Mouse (Mus musculus) limb, embryonic 11.5 days (tissue): ENCODE results near the gene Srf. TPM values are rescaled to one million over a fixed set of nuclear protein-coding genes. Genes with fewer than 3 reads are reported as not detected.

Experiments used
- ATAC-seq: fragments of 200-750 bp; cut with Nextera tagmentation; 2 replicates; pipeline ENCODE4 v1.8.0; 2017; ENCODE audit warnings: low read depth; ENCODE audit not compliant: insufficient number of reproducible peaks, low FRiP score, low TSS enrichment
- DNase-seq: peaks from one replicate; pipeline ENCODE4 v3.0.0-alpha.2; 2015; ENCODE audit warnings: low spot score
- H3K27ac ChIP-seq: fragments of 300-500 bp; sonication (generic); replicated peaks from 2 replicates; pipeline ENCODE4 v1.5.1; 2014; ENCODE audit warnings: low read depth, mild to moderate bottlenecking, low read length
- H3K27me3 ChIP-seq: fragments of 300-500 bp; sonication (generic); 2 replicates; pipeline ENCODE4 v1.6.1; 2014; ENCODE audit warnings: mild to moderate bottlenecking, low read length, mixed read lengths; ENCODE audit not compliant: control insufficient read depth, insufficient read depth
- H3K36me3 ChIP-seq: fragments of 300-500 bp; sonication (generic); 2 replicates; pipeline ENCODE4 v1.6.1; 2014; ENCODE audit warnings: mild to moderate bottlenecking, low read length, moderate library complexity, mixed read lengths; ENCODE audit not compliant: control insufficient read depth, insufficient read depth
- H3K4me1 ChIP-seq: fragments of 300-500 bp; sonication (generic); 2 replicates; pipeline ENCODE4 v1.6.1; 2014; ENCODE audit warnings: low read length, mixed read lengths; ENCODE audit not compliant: control insufficient read depth, insufficient read depth
- H3K4me2 ChIP-seq: fragments of 300-500 bp; sonication (generic); 2 replicates; pipeline ENCODE4 v1.6.1; 2014; ENCODE audit warnings: low read depth, mild to moderate bottlenecking, moderate library complexity; ENCODE audit not compliant: severe bottlenecking
- H3K4me3 ChIP-seq: fragments of 300-500 bp; sonication (generic); 2 replicates; pipeline ENCODE4 v1.5.1; 2014; ENCODE audit warnings: low read depth, low read length
- H3K9ac ChIP-seq: fragments of 300-500 bp; sonication (generic); 2 replicates; pipeline ENCODE4 v1.6.1; 2014; ENCODE audit warnings: mild to moderate bottlenecking, low read length
- H3K9me3 ChIP-seq: fragments of 300-500 bp; sonication (generic); 2 replicates; pipeline ENCODE4 v1.6.1; 2016; ENCODE audit warnings: low read length; ENCODE audit not compliant: control insufficient read depth
- WGBS: fragments of 180-500 bp; shearing (Covaris S2); extraction: QIAGEN DNeasy Blood & Tissue Kit; methylation state at CpG from one replicate; pipeline ENCODE4 v1.1.7; 2014; 5-methylcytosine and 5-hydroxymethylcytosine counted together
- polyA plus RNA-seq: library from polyadenylated mRNA; unstranded; fragments of >200 nt; fragmentation: Nextera tagmentation; extraction: Ambion mirVana; gene quantifications from 2 replicates; pipeline ENCODE4 v1.2.1, GENCODE M21; 2014

Gene Srf
- polyA plus RNA-seq, 1 experiment from 2014 or later = 8.3 TPM

- Histone ChIP-seq H3K27me3 (no peaks in the 10 kb centered on the region), H3K4me3 (no peak overlapping the region), H3K4me2 (no peak overlapping the region; the same call in 1 of the 2 replicates), H3K9me3 (no peaks in the 10 kb centered on the region), H3K36me3 (peaks cover 2% of the 10 kb centered on the region; the same call in 1 of the 2 replicates), H3K4me1 (peaks cover 12% of the 10 kb centered on the region), H3K27ac (peak overlapping the region; percentile 70), H3K9ac (no peak overlapping the region; the same call in 1 of the 2 replicates)
- ATAC-seq (peak; percentile 74), DNase-seq (peak; percentile 56)
- WGBS = 7% methylated on average over 9 of the region's 9 CpGs
These were observed 38.6 kb upstream of the Srf start for GRCm38 (mm10) chr17:46594606-46595005.

- 93% methylated on average over 4 of the region's 4 CpGs for WGBS
- Histone ChIP-seq H3K27ac (no peak overlapping the region), H3K36me3 (peaks cover 5% of the 10 kb centered on the region; the same call in 1 of the 2 replicates)
These were observed 37.1 kb upstream of the Srf start for GRCm38 (mm10) chr17:46593124-46593523.

DNA sequence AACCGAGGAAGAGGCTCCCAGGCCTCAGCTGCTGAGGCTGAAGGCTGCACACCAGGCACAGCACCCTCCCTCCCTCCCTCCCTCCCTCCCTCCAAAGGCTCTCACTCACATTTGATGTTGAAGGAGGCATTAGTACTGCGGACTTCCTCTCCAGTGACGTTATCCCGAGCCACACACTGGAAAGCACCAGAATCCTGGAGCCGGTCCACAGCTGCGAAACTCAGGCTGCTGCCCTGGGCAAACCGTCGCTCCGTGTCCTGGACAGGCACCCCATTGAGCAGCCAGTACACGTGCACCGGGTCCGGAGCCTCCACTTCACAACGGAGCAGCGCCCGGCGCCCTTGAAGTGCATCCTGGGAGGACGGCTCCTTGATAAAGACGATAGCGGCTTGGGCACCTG lies 35.4 kb upstream of the Srf start:
- 84% methylated on average over 19 of the region's 19 CpGs for WGBS
- Histone ChIP-seq H3K9me3 (no peaks in the 10 kb centered on the region), H3K9ac (no peak overlapping the region), H3K4me2 (no peak overlapping the region), H3K4me1 (peaks cover 12% of the 10 kb centered on the region), H3K4me3 (no peak overlapping the region), H3K27ac (no peak overlapping the region), H3K36me3 (peaks cover 12% of the 10 kb centered on the region), H3K27me3 (no peaks in the 10 kb centered on the region)
- DNase-seq = no peak
- ATAC-seq = no peak

More at GRCm38 (mm10) chr17:46593124-46593523, 37.1 kb upstream of the Srf start:
- Histone ChIP-seq H3K27me3 (no peaks in the 10 kb centered on the region), H3K4me2 (no peak overlapping the region), H3K4me1 (peaks cover 12% of the 10 kb centered on the region), H3K4me3 (no peak overlapping the region), H3K9me3 (no peaks in the 10 kb centered on the region), H3K9ac (no peak overlapping the region)
- ATAC-seq (no peak), DNase-seq (no peak)

DNA sequence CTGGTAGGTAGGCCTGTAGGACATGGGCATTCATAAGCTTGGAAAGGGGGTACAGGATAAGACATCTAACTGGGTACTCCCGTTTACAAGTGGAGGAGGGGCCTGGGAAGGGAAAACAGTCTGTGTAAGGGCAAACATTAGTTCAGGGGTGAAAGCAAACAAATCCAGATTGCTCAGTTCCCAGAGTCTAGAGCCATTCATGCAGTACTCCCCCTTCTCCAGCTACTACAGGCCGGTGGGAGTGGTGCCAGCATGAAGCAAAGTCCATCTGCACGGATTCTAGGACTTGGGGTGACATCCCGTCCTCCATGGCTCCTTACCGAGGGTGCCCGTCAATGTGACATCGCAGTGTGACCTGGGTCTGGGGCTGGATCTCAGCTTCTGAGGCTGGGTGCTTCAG lies 34.5 kb upstream of the Srf start:
- no peak overlapping the region for H3K4me2 ChIP-seq
- H3K27me3 ChIP-seq = no peaks in the 10 kb centered on the region
- DNase-seq (no peak), ATAC-seq (no peak)
- WGBS = 95% methylated on average over 7 of the region's 7 CpGs
- no peak overlapping the region for H3K4me3 ChIP-seq
- H3K27ac ChIP-seq = no peak overlapping the region
- peaks cover 12% of the 10 kb centered on the region for H3K4me1 ChIP-seq
- peaks cover 18% of the 10 kb centered on the region for H3K36me3 ChIP-seq
- no peaks in the 10 kb centered on the region for H3K9me3 ChIP-seq
- H3K9ac ChIP-seq = no peak overlapping the region

DNA sequence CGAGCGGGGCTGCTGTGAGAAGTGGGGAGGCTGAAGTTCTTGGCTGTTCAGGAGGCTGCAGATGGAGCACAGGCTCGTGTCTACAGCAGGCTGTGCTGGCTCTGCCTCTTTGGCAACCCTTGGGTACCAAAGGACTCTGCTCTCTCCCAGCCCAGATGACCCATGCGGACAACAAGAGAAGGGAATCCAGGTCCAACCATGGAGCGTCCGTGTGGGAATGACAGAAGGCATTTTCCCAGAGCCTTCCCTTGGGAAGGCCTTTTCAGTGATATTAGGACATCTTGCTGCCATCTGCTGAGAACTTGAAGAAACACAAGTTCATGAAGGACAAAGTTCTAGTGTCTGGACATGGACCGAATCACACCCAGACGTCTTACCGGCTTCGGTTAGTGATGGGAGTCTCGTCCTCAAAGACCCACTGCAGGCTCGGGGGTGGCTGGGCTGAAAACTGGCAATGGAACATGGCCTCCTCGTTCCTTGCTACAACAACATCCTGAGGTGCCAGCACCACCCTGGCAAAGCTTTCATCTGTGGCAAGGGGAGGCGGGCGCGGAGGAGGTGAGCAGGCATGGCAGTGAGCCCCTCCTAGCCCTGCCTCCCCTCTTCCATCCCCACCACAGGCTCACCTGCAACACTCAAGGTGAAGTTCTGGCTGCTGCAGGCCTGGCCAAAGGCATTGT lies 33.8 kb upstream of the Srf start:
- Histone ChIP-seq H3K4me2 (no peak overlapping the region), H3K9me3 (no peaks in the 10 kb centered on the region), H3K4me1 (peaks cover 5% of the 10 kb centered on the region), H3K27me3 (no peaks in the 10 kb centered on the region), H3K4me3 (no peak overlapping the region), H3K9ac (no peak overlapping the region), H3K36me3 (peaks cover 20% of the 10 kb centered on the region), H3K27ac (no peak overlapping the region)
- 94% methylated on average over 16 of the region's 16 CpGs for WGBS
- ATAC-seq = no peak
- no peak for DNase-seq

- H3K4me1 ChIP-seq = no peaks in the 10 kb centered on the region
- no peak overlapping the region for H3K9ac ChIP-seq
- no peak for ATAC-seq
- H3K36me3 ChIP-seq = peaks cover 20% of the 10 kb centered on the region
- H3K9me3 ChIP-seq = no peaks in the 10 kb centered on the region
- no peak overlapping the region for H3K4me2 ChIP-seq
- H3K4me3 ChIP-seq = no peak overlapping the region
- H3K27ac ChIP-seq = no peak overlapping the region
- WGBS = 94% methylated on average over 6 of the region's 6 CpGs
- no peak for DNase-seq
- H3K27me3 ChIP-seq = no peaks in the 10 kb centered on the region
These were observed 32.9 kb upstream of the Srf start for GRCm38 (mm10) chr17:46588913-46589312.

DNA sequence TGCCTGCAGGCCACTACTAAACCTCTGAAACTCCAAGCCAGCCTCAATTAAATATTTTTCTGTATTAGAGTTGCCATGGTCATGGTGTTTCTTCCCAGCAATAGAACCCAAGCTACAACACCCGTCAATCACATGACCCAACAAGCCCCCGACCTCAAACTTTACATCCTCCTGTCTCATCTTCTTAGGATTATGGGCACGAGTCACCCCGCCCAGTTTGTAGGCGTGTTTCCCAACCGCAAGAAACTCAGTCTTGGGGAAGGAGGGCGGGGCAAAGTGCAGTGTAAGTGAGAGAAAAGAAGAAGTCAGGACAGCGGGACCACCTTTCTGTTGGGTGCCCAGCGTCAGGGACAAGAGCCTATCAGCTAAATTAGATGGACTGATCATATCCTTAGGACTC lies 32.2 kb upstream of the Srf start:
- H3K9ac ChIP-seq = no peak overlapping the region
- no peak overlapping the region for H3K27ac ChIP-seq
- H3K9me3 ChIP-seq = no peaks in the 10 kb centered on the region
- no peaks in the 10 kb centered on the region for H3K27me3 ChIP-seq
- no peak overlapping the region for H3K4me3 ChIP-seq
- no peaks in the 10 kb centered on the region for H3K4me1 ChIP-seq
- no peak overlapping the region for H3K4me2 ChIP-seq
- peaks cover 20% of the 10 kb centered on the region for H3K36me3 ChIP-seq
- no peak for ATAC-seq
- no peak for DNase-seq
- 88% methylated on average over 9 of the region's 9 CpGs for WGBS

DNA sequence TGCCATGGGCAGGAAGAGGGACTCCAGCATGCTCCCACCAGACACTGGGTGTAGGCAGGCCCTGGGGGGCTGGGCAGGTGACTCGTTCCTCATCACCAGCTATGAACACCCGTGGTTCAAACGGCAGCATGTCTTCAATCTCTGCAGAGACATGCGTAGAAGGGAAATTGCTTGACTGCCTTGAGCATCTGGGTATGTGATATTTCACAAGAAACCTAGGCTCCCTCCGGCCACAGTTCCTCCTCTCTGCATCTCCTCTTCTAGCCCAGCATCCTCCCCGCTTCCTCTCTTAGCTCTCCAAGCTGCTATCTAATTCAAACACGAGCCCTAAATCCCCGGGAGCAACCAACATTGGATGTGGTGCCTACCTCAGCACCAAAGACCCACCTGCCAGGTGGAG lies 30.4 kb upstream of the Srf start:
- ATAC-seq (no peak), DNase-seq (no peak)
- no peak overlapping the region for H3K4me3 ChIP-seq
- H3K4me1 ChIP-seq = no peaks in the 10 kb centered on the region
- no peak overlapping the region for H3K9ac ChIP-seq
- H3K27ac ChIP-seq = no peak overlapping the region
- no peak overlapping the region for H3K4me2 ChIP-seq
- H3K27me3 ChIP-seq = no peaks in the 10 kb centered on the region
- H3K36me3 ChIP-seq = peaks cover 28% of the 10 kb centered on the region
- 90% methylated on average over 8 of the region's 8 CpGs for WGBS
- H3K9me3 ChIP-seq = no peaks in the 10 kb centered on the region

- Histone ChIP-seq H3K4me3 (no peak overlapping the region), H3K4me1 (no peaks in the 10 kb centered on the region), H3K4me2 (no peak overlapping the region), H3K36me3 (peaks cover 35% of the 10 kb centered on the region), H3K9me3 (no peaks in the 10 kb centered on the region), H3K27me3 (no peaks in the 10 kb centered on the region), H3K9ac (no peak overlapping the region), H3K27ac (no peak overlapping the region)
- no peak for DNase-seq
- 82% methylated on average over 5 of the region's 5 CpGs for WGBS
- ATAC-seq = no peak
These were observed 22.7 kb upstream of the Srf start for GRCm38 (mm10) chr17:46578650-46579049.
